Comparison of ENCODE assay signal across 16 mouse cellular contexts in genomic region chr15:77069019-77069418, GRCm38 (mm10). TPM values are rescaled to one million over a fixed set of nuclear protein-coding genes. Genes with fewer than 3 reads are reported as not detected.
DNase-seq lines count a peak whose midpoint lies in the region; TF ChIP-seq lines count a peak whose summit lies in the region.
"Had no signal": no experiment of that assay in that cellular context is flagged by ENCODE, and none has a peak within 500 bp of the region (broad histone marks: within the 10 kb centered on the region; RNA-seq: fewer than 3 reads in every experiment).

No protein-coding gene starts in this region.

- H3K4me2 ChIP-seq in myocyte (ENCODE audit: low read depth) = peak overlapping the region; percentile 62
- H3K4me2 ChIP-seq: embryonic facial prominence, embryonic 12.5 days; forebrain, embryonic 13.5 days; hindbrain, embryonic 13.5 days; liver, embryonic 15.5 days had no signal

- H3K27me3 ChIP-seq in myocyte (ENCODE audit: control insufficient read depth, insufficient read depth, insufficient read length) = no peaks in the 10 kb centered on the region
- H3K27me3 ChIP-seq: embryonic facial prominence, embryonic 12.5 days; forebrain, embryonic 13.5 days; hindbrain, embryonic 13.5 days; liver, embryonic 15.5 days had no signal

- H3ac ChIP-seq in myocyte (ENCODE audit: control insufficient read depth, insufficient read length) = no peak overlapping the region

- peak; percentile 49 for TF ChIP-seq POLR2A in myocyte (IDR thresholded peaks at IDR 0.05; ENCODE audit: insufficient read length, low read depth)

- peak; percentile 52 for DNase-seq in layer of hippocampus, adult 11-12 months (ENCODE audit: low spot score)
- no peak for DNase-seq in layer of hippocampus, postnatal 10 days (ENCODE audit: low spot score in 2 of 2)
- peak; percentile 80 for DNase-seq in right cerebral cortex, adult 18-20 months
- DNase-seq in right cerebral cortex, postnatal 4 days = no peak
- peak; percentile 62 for DNase-seq in adipocyte (ENCODE audit: low spot score)
- DNase-seq in natural killer cell, adult 2 months (ENCODE audit: low spot score in 2 of 2) = no peak
- DNase-seq in urinary bladder, adult 18-20 months (ENCODE audit: low spot score in 2 of 2) = no peak
- DNase-seq: cerebellum, adult 9-11 months; kidney, adult 11 months; thymus, adult 2 months had no signal

- no peak overlapping the region for H3K4me3 ChIP-seq in myocyte
- H3K4me3 ChIP-seq: embryonic facial prominence, embryonic 12.5 days; forebrain, embryonic 13.5 days; hindbrain, embryonic 13.5 days; liver, embryonic 15.5 days had no signal

- H3K79me2 ChIP-seq in myocyte (ENCODE audit: control insufficient read depth, insufficient read depth) = no peaks in the 10 kb centered on the region

- peaks cover 3% of the 10 kb centered on the region for H3K36me3 ChIP-seq in myocyte (ENCODE audit: control insufficient read depth, insufficient read depth)
- H3K36me3 ChIP-seq: embryonic facial prominence, embryonic 12.5 days; hindbrain, embryonic 13.5 days; liver, embryonic 15.5 days had no signal

TF ChIP-seq in myocyte, 11 proteins besides CTCF, POLR2A, EP300 and RAD21:
- TF ChIP-seq TCF12 (IDR thresholded peaks at IDR 0.05; ENCODE audit: insufficient read depth, poor library complexity, severe bottlenecking) = no peak
- TF ChIP-seq POLR2AphosphoS2 (IDR thresholded peaks at IDR 0.05; ENCODE audit: insufficient read length, low read depth) = peak; percentile 95
- TF ChIP-seq CEBPB (IDR thresholded peaks at IDR 0.05; ENCODE audit: insufficient read depth, poor library complexity, severe bottlenecking) = peak; percentile 98

RNA-seq across cellular contexts. Expression of gene Mb, which starts 18.5 kb away (rescaled TPM):
- under 1 TPM; 0.31 to 0.57 TPM for total RNA-seq in layer of hippocampus, postnatal 10 days (2021)
- 1,055 TPM for polyA plus RNA-seq in myocyte (2012; fragmentation: generic; extraction: Trizol)
- polyA plus RNA-seq: forebrain, embryonic 13.5 days had no signal

RNA-seq across cellular contexts. Expression of gene Apol6, which starts 24.5 kb away (rescaled TPM):
- total RNA-seq in layer of hippocampus, postnatal 10 days (2021) = under 1 TPM in 1 of 2 experiments, not detected in 1; 0.25 TPM
- polyA plus RNA-seq in myocyte (2012; fragmentation: generic; extraction: Trizol) = 4.8 TPM
- polyA plus RNA-seq: forebrain, embryonic 13.5 days; hindbrain, embryonic 13.5 days; limb, embryonic 11.5 days had no signal

Comparison
In these comparisons a context has a peak if more than half of its experiments do, and no peak if none do; other contexts are left out.
1. DNase-seq: peak in layer of hippocampus, adult 11-12 months (single experiment), right cerebral cortex, adult 18-20 months (single experiment) and adipocyte (single experiment); none in layer of hippocampus, postnatal 10 days (0 of 2), right cerebral cortex, postnatal 4 days (single experiment), natural killer cell, adult 2 months (0 of 2) and urinary bladder, adult 18-20 months (0 of 2).